Mouse (Mus musculus) frontal cortex, postnatal 10 days (tissue): Measurements from ENCODE around the gene Olfr535.
A peak's percentile ranks its signal among the peaks of the same experiment; 100 is the strongest.
"Not testable (repeated sequence)": the region's sequence is repeated elsewhere in the genome, so short reads cannot be mapped to it uniquely, and the experiment has no call there.

Experiments used
- DNase-seq, 2 experiments: peaks; one replicate each; pipeline ENCODE4 v3.0.0; 2022; ENCODE audit warnings: low spot score in 2 of 2, mixed read lengths in 1 of 2

The Olfr535 gene

DNA sequence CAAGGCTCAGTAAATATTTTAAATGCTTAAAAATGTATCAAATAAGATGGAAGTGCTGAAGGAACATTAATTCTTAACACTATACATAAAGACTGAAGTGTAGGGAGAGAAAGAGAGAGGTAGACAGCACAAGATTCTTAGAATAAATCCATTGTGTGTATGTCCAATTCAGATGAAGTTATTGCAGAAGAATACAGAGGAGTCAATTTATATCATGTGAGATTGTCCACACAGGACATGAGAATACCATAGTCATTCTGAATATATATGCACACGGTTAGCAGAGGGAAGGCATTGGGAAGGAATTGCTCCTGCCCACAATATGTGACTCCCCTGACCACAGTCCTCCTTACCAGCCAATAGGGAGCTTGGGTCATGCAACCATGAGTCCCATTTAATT lies at the start of gene Olfr535:
Olfr535 (plus strand) TSS at position 301 of the 400 bp plus-strand sequence.
- DNase-seq = no peak

- DNase-seq = no peak
These were observed 40.9 kb upstream of the Olfr535 start for GRCm38 (mm10) chr7:140443141-140443540.

DNA sequence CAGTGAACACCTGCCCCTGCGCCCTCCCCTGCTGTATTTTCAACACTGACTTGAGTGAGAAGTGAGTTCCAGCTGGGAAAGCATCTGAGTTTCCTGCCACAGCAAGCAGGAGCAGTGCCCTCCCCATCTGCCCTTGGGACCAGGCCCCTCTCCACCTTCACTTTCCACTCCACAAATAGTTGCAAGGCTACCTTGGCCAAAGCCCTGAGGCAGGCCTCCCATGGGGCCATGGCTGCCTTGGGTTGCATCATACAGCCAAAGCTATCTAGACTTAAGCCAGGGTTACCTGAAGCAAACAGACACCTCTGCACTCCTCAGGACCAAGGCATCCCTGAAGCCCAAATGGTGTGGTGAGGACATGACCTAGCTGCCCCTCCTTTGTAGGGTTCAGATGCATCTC lies 20.9 kb upstream of the Olfr535 start, which contains the start of gene Olfr533:
Olfr533 (plus strand) TSS at position 301 of the 400 bp plus-strand sequence.
- DNase-seq = not testable (repeated sequence)

- no peak for DNase-seq
These were observed 6.1 kb upstream of the Olfr535 start for GRCm38 (mm10) chr7:140477886-140478285.

DNA sequence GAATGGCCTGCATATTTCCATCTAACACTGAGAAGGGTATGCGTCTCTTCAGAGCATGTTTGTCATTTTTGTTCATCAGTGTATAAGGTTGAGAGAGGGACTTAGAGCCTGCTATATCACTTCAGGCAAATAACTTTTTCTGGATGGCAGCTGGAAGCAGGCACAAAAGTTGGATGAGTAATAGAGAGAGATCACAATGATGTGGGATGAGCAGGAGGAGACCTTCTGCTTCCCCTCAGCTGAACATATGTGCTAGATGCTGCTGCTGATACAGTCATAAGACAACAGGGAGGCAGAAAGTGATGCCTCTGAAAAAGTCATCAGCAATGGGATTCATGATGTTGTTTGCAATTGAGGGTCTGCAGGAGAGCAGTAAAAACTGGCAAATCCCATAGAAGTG lies 5.3 kb upstream of the Olfr535 start:
- no peak for DNase-seq

DNA sequence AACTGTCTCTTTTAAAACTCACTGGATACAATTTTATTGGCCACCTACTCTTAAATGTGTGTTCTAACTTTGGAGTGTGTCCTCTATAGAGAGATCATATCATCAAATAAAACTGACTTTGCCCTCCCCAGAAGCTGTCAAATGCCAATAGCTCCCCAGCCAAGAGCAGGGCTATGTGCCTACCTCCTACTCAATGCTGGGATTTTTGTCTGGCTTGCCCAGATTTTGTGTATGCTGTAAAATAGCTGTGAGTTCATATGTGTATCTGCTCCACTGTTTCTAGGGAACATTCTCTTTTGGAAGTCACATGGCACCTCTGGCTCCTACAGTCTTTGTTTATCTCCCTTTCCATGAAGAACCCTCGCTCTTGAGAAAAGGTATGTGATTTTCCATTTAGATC lies 5.0 kb downstream of the Olfr535 start:
- no peak for DNase-seq

DNA sequence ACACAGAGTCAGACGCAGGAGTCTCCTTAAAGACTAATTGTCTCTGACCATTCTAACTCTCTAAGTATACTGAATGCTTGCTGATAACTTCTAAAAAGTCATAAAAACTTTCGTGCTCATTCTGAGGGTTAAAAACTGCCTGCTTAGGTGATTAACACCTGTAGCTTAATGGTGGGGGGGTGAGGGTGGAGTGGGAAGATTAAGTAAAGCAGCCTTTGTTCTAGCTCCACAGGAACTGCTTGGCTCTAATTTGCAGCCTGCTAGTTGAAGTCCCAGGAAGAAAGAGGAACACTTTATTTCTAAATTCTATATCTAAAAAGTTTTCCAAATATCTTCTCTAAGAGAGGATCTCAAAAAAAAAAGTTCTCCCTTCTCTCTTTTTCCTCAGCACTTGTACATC lies 10.2 kb downstream of the Olfr535 start:
- no peak for DNase-seq

GRCm38 (mm10) chr7:140494702-140495101 lies 10.7 kb downstream of the Olfr535 start:
- DNase-seq = no peak

- DNase-seq = peak; percentile 4
These were observed 23.5 kb downstream of the Olfr535 start, which contains the start of gene Olfr536 for GRCm38 (mm10) chr7:140507346-140508021. Olfr536 (minus strand) TSS chr7:140507396.

DNA sequence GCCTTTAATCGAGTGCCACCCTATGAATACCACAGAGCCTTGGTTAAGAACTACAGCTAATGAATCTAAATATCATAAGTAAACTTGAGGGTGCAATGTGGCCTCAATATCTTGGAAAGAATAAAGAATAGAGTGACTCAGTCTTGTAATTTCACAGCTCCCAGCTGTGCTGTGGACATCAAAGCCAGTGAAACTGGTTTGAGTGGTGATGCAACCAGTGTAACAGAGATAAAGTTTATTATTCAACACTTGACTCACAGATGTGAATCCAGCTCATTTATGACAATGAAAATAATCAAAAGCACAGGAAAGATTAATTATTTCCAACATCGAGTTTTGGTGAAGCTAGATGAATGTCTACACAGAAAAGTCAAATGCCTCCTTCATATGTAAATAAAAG lies 55.7 kb downstream of the Olfr535 start:
- no peak for DNase-seq
